Mouse (Mus musculus): ENCODE measurements around the gene Fbxl15.

DNA sequence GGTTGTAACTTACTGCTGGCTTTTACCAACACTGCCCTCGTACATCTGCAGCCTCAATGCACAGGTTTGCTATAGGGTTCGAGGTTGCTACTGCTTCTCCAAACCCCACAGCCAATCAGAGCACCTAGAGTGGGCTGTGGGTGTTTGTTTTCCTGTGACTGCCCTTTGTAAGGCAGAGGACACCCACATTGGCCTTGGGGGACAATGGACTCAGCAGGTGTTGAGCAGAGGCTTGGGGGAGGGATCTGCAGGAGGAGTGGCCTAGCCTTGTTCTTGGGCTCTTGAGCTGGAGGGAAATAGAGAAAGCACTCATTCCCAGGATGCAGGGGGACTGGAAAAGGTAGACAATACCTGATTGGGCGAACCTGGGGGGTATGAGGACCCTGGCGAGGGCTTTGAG, 30.4 kb downstream of the Fbxl15 start:
- TF ChIP-seq CTCF (IDR thresholded peaks at IDR 0.05; ENCODE audit: insufficient read depth, low read length) (no peak), POLR2A (IDR thresholded peaks at IDR 0.05; ENCODE audit: borderline replicate concordance, extremely low read depth, low read depth, low read length) (no peak)
